Mouse (Mus musculus): Measurements from ENCODE around the gene Olfr1298. TPM values are rescaled to one million over a fixed set of nuclear protein-coding genes. Genes with fewer than 3 reads are reported as not detected.

Olfr1298 gene
- polyA plus RNA-seq (2011; ENCODE audit: insufficient read depth, insufficient read length, low replicate concordance, missing spikeins) = not detected in 2 replicates

DNA sequence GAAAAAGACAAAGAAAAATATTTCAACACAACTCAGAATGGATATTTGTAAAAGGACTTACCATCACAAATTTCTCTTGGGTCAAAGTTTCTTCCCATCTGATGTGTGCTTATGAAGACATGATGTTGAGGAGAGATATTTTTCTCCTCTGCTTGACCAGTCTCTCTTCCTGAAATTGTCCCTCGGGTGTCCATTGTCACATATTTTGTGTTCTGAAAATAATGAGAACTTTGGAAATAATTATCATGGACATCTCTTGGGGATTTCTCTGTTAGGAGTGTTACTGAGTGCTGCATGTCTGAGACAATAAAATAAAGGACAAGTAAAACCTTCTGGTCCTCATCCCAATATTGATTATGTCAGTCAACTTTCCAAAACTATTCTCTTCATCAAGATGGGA lies at the start of gene Olfr1298:
Gene Olfr1298 (minus strand): TSS at position 101 of the 400 bp plus-strand sequence.
- TF ChIP-seq POLR2A (IDR thresholded peaks at IDR 0.05; ENCODE audit: borderline replicate concordance, control insufficient read depth, low read depth, low read length) = no peak
- TF ChIP-seq CTCF (IDR thresholded peaks at IDR 0.05; ENCODE audit: control insufficient read depth, insufficient read depth, low read length) = no peak
- H3K4me1 ChIP-seq (ENCODE audit: control insufficient read depth, insufficient read depth, low read length) = no peaks in the 10 kb centered on the region
- no peak within 1 kb of the TSS for H3K27ac ChIP-seq (ENCODE audit: control insufficient read depth, insufficient read depth, low read depth, low read length, poor library complexity)
- no peak within 1 kb of the TSS for H3K4me3 ChIP-seq (replicated peaks; ENCODE audit: control insufficient read depth, low read depth, low read length)
- WGBS = 64% methylated on average over 1 of the region's 1 CpGs

- H3K4me1 ChIP-seq (ENCODE audit: control insufficient read depth, insufficient read depth, low read length) = no peaks in the 10 kb centered on the region
- H3K4me3 ChIP-seq (replicated peaks; ENCODE audit: control insufficient read depth, low read depth, low read length) = no peak within 1 kb of the TSS
- no peak for TF ChIP-seq CTCF (IDR thresholded peaks at IDR 0.05; ENCODE audit: control insufficient read depth, insufficient read depth, low read length)
- no peak for TF ChIP-seq POLR2A (IDR thresholded peaks at IDR 0.05; ENCODE audit: borderline replicate concordance, control insufficient read depth, low read depth, low read length)
- WGBS = 71% methylated on average over 4 of the region's 4 CpGs
- no peak within 1 kb of the TSS for H3K27ac ChIP-seq (ENCODE audit: control insufficient read depth, insufficient read depth, low read depth, low read length, poor library complexity)
Measured at GRCm38 (mm10) chr2:111661119-111661518, 12.1 kb upstream of the Olfr1298 start, which contains the start of gene Olfr1299. Gene Olfr1299 (plus strand): TSS chr2:111661419.

GRCm38 (mm10) chr2:111626397-111626796 lies 22.6 kb downstream of the Olfr1298 start, which contains the start of gene Olfr1297:
Gene Olfr1297 (minus strand): TSS chr2:111626497.
- no peaks in the 10 kb centered on the region for H3K4me1 ChIP-seq (ENCODE audit: control insufficient read depth, insufficient read depth, low read length)
- TF ChIP-seq CTCF (IDR thresholded peaks at IDR 0.05; ENCODE audit: control insufficient read depth, insufficient read depth, low read length) = no peak
- TF ChIP-seq POLR2A (IDR thresholded peaks at IDR 0.05; ENCODE audit: borderline replicate concordance, control insufficient read depth, low read depth, low read length) = no peak
- WGBS = 75% methylated on average over 1 of the region's 1 CpGs
- H3K4me3 ChIP-seq (replicated peaks; ENCODE audit: control insufficient read depth, low read depth, low read length) = no peak within 1 kb of the TSS
- no peak within 1 kb of the TSS for H3K27ac ChIP-seq (ENCODE audit: control insufficient read depth, insufficient read depth, low read depth, low read length, poor library complexity)

Other genes starting within 250 kb of the Olfr1298 start
- not detected in 2 replicates for gene Olfr1286, start 226.1 kb downstream of the Olfr1298 start, polyA plus RNA-seq (2011; ENCODE audit: insufficient read depth, insufficient read length, low replicate concordance, missing spikeins)
- gene Olfr1287, start 200.1 kb downstream of the Olfr1298 start, polyA plus RNA-seq (2011; ENCODE audit: insufficient read depth, insufficient read length, low replicate concordance, missing spikeins) = not detected in 2 replicates
- not detected in 2 replicates for gene Olfr1288, start 175.1 kb downstream of the Olfr1298 start, polyA plus RNA-seq (2011; ENCODE audit: insufficient read depth, insufficient read length, low replicate concordance, missing spikeins)
- gene Olfr1289, start 168.4 kb downstream of the Olfr1298 start, polyA plus RNA-seq (2011; ENCODE audit: insufficient read depth, insufficient read length, low replicate concordance, missing spikeins) = not detected in 2 replicates
- not detected in 2 replicates for gene Olfr1290, start 155.4 kb downstream of the Olfr1298 start, polyA plus RNA-seq (2011; ENCODE audit: insufficient read depth, insufficient read length, low replicate concordance, missing spikeins)
- not detected in 2 replicates for gene Olfr1291-ps1, start 152.0 kb downstream of the Olfr1298 start, polyA plus RNA-seq (2011; ENCODE audit: insufficient read depth, insufficient read length, low replicate concordance, missing spikeins)
- 1.2 TPM in 1 of 2 replicates, not detected in the other for gene Olfr1293-ps, start 124.0 kb downstream of the Olfr1298 start, polyA plus RNA-seq (2011; ENCODE audit: insufficient read depth, insufficient read length, low replicate concordance, missing spikeins)
- gene Olfr1294, start 108.9 kb downstream of the Olfr1298 start, polyA plus RNA-seq (2011; ENCODE audit: insufficient read depth, insufficient read length, low replicate concordance, missing spikeins) = not detected in 2 replicates
- gene Olfr1295, start 79.5 kb downstream of the Olfr1298 start, polyA plus RNA-seq (2011; ENCODE audit: insufficient read depth, insufficient read length, low replicate concordance, missing spikeins) = not detected in 2 replicates
- not detected in 2 replicates for gene Olfr1297, start 22.7 kb downstream of the Olfr1298 start, polyA plus RNA-seq (2011; ENCODE audit: insufficient read depth, insufficient read length, low replicate concordance, missing spikeins)
- gene Olfr1299, start 12.2 kb upstream of the Olfr1298 start, polyA plus RNA-seq (2011; ENCODE audit: insufficient read depth, insufficient read length, low replicate concordance, missing spikeins) = not detected in 2 replicates
- gene Olfr1301, start 101.8 kb upstream of the Olfr1298 start, polyA plus RNA-seq (2011; ENCODE audit: insufficient read depth, insufficient read length, low replicate concordance, missing spikeins) = not detected in 2 replicates
- not detected in 2 replicates for gene Olfr1302, start 128.2 kb upstream of the Olfr1298 start, polyA plus RNA-seq (2011; ENCODE audit: insufficient read depth, insufficient read length, low replicate concordance, missing spikeins)
- 0.32 TPM in 1 of 2 replicates, not detected in the other for gene Olfr1303, start 171.1 kb upstream of the Olfr1298 start, polyA plus RNA-seq (2011; ENCODE audit: insufficient read depth, insufficient read length, low replicate concordance, missing spikeins)
- not detected in 2 replicates for gene Olfr1305, start 227.9 kb upstream of the Olfr1298 start, polyA plus RNA-seq (2011; ENCODE audit: insufficient read depth, insufficient read length, low replicate concordance, missing spikeins)